Mouse (Mus musculus): ENCODE measurements around the gene Gdpd2. TPM values are rescaled to one million over a fixed set of nuclear protein-coding genes. Genes with fewer than 3 reads are reported as not detected.

Gdpd2 gene
- total RNA-seq (2021), result 10 to 100 TPM in 1 of 2 experiments, 1 to 10 TPM in 1; 8.0 to 11.5 TPM
- long read RNA-seq, experiment 1, transcript Gdpd2-201 (16 exons, 2,495 nt), result major isoform, 6 of 10 reads
- long read RNA-seq, experiment 1, partial matches to known transcripts, result 1 of 10 reads
- long read RNA-seq, experiment 1, other reads (novel, unspliced or antisense), result 3 of 10 reads
- long read RNA-seq, experiment 2, partial matches to known transcripts, result 1 of 6 reads
- long read RNA-seq, experiment 2, other reads (novel, unspliced or antisense), result 2 of 6 reads

- peak; percentile 5 to 25 for DNase-seq (ENCODE audit: low spot score in 2 of 2)
Measured at GRCm38 (mm10) chrX:100729665-100730188, at the start of gene Gdpd2. Gdpd2 (plus strand) TSS chrX:100729873.

GRCm38 (mm10) chrX:100686527-100686926 lies 43.1 kb upstream of the Gdpd2 start:
- intact Hi-C loops (cut with DNase I), result no loop called here

More at GRCm38 (mm10) chrX:100729665-100730188, at the start of gene Gdpd2:
- intact Hi-C loops (cut with DNase I), result loop anchor here (10.0 kb wide), 1 partner anchor 105 kb away; the partner anchor contains the start of genes Kif4 and Pdzd11

GRCm38 (mm10) chrX:100687360-100688032 lies 42.2 kb upstream of the Gdpd2 start:
- intact Hi-C loops (cut with DNase I), result no loop called here
- no peak for DNase-seq (ENCODE audit: low spot score in 2 of 2)

More at GRCm38 (mm10) chrX:100686527-100686926, 43.1 kb upstream of the Gdpd2 start:
- DNase-seq (ENCODE audit: low spot score in 2 of 2), result no peak

GRCm38 (mm10) chrX:100688033-100688370 lies 41.7 kb upstream of the Gdpd2 start:
- intact Hi-C loops (cut with DNase I), result no loop called here
- DNase-seq (ENCODE audit: low spot score in 2 of 2), result no peak

- intact Hi-C loops (cut with DNase I), result no loop called here
- no peak for DNase-seq (ENCODE audit: low spot score in 2 of 2)
Measured at GRCm38 (mm10) chrX:100696776-100697175, 32.9 kb upstream of the Gdpd2 start.

- no peak for DNase-seq (ENCODE audit: low spot score in 2 of 2)
- intact Hi-C loops (cut with DNase I), result no loop called here
Measured at GRCm38 (mm10) chrX:100708032-100708431, 21.6 kb upstream of the Gdpd2 start.

- no peak for DNase-seq (ENCODE audit: low spot score in 2 of 2)
- intact Hi-C loops (cut with DNase I), result no loop called here
Measured at GRCm38 (mm10) chrX:100716173-100716572, 13.5 kb upstream of the Gdpd2 start.

GRCm38 (mm10) chrX:100728947-100729346 lies 726 bp upstream of the Gdpd2 start:
- intact Hi-C loops (cut with DNase I), result no loop called here
- DNase-seq (ENCODE audit: low spot score in 2 of 2), result peak in 1 of 2 experiments; percentile 10

- intact Hi-C loops (cut with DNase I), result loop anchor here (10.0 kb wide), 1 partner anchor 105 kb away; the partner anchor contains the start of genes Kif4 and Pdzd11
- DNase-seq (ENCODE audit: low spot score in 2 of 2), result no peak
Measured at GRCm38 (mm10) chrX:100730266-100730665, 593 bp downstream of the Gdpd2 start.

- intact Hi-C loops (cut with DNase I), result loop anchor here (10.0 kb wide), 1 partner anchor 110 kb away; the partner anchor contains the start of genes Kif4 and Pdzd11
- no peak for DNase-seq (ENCODE audit: low spot score in 2 of 2)
Measured at GRCm38 (mm10) chrX:100734359-100734758, 4.7 kb downstream of the Gdpd2 start.

GRCm38 (mm10) chrX:100738918-100739317 lies 9.2 kb downstream of the Gdpd2 start:
- intact Hi-C loops (cut with DNase I), result loop anchor here (10.0 kb wide), 1 partner anchor 114 kb away; the partner anchor contains the start of genes Kif4 and Pdzd11

GRCm38 (mm10) chrX:100739443-100739842 lies 9.8 kb downstream of the Gdpd2 start:
- peak in 1 of 2 experiments; percentile 19 for DNase-seq (ENCODE audit: low spot score in 2 of 2)
- intact Hi-C loops (cut with DNase I), result loop anchor here (10.0 kb wide), 1 partner anchor 115 kb away; the partner anchor contains the start of genes Kif4 and Pdzd11

More at GRCm38 (mm10) chrX:100738918-100739317, 9.2 kb downstream of the Gdpd2 start:
- peak; percentile 72 to 74 for DNase-seq (ENCODE audit: low spot score in 2 of 2)

GRCm38 (mm10) chrX:100740785-100741184 lies 11.1 kb downstream of the Gdpd2 start:
- peak; percentile 17 to 20 for DNase-seq (ENCODE audit: low spot score in 2 of 2)

GRCm38 (mm10) chrX:100741940-100742339 lies 12.3 kb downstream of the Gdpd2 start:
- intact Hi-C loops (cut with DNase I), result no loop called here
- DNase-seq (ENCODE audit: low spot score in 2 of 2), result peak; percentile 85 to 89

More at GRCm38 (mm10) chrX:100740785-100741184, 11.1 kb downstream of the Gdpd2 start:
- intact Hi-C loops (cut with DNase I), result no loop called here

GRCm38 (mm10) chrX:100765855-100766254 lies 36.2 kb downstream of the Gdpd2 start:
- intact Hi-C loops (cut with DNase I), result no loop called here

GRCm38 (mm10) chrX:100767181-100767884 lies 37.7 kb downstream of the Gdpd2 start, which contains the start of gene Dlg3:
Dlg3 (plus strand) TSS chrX:100767722.
- peak; percentile 75 to 76 for DNase-seq (ENCODE audit: low spot score in 2 of 2)
- intact Hi-C loops (cut with DNase I), result no loop called here

More at GRCm38 (mm10) chrX:100765855-100766254, 36.2 kb downstream of the Gdpd2 start:
- no peak for DNase-seq (ENCODE audit: low spot score in 2 of 2)

GRCm38 (mm10) chrX:100767885-100768626 lies 38.4 kb downstream of the Gdpd2 start:
- intact Hi-C loops (cut with DNase I), result no loop called here
- DNase-seq (ENCODE audit: low spot score in 2 of 2), result no peak

- DNase-seq (ENCODE audit: low spot score in 2 of 2), result no peak
Measured at GRCm38 (mm10) chrX:100769281-100769680, 39.6 kb downstream of the Gdpd2 start.

More at GRCm38 (mm10) chrX:100769281-100769680, 39.6 kb downstream of the Gdpd2 start:
- intact Hi-C loops (cut with DNase I), result no loop called here

Measured in left cerebral cortex, postnatal 14 days (tissue).